Mouse (Mus musculus) heart, embryonic 15.5 days (tissue): Measurements from ENCODE around the gene Gdpd3. TPM values are rescaled to one million over a fixed set of nuclear protein-coding genes. Genes with fewer than 3 reads are reported as not detected.
"Not testable (repeated sequence)": the region's sequence is repeated elsewhere in the genome, so short reads cannot be mapped to it uniquely, and the experiment has no call there.

Experiments used
- ATAC-seq: fragments of 200-750 bp; cut with Nextera tagmentation; replicated peaks from 2 replicates; pipeline ENCODE4 v1.8.0; 2017; ENCODE audit warnings: low read depth, moderate TSS enrichment; ENCODE audit not compliant: insufficient number of reproducible peaks, insufficient read depth, low FRiP score
- H3K27ac ChIP-seq: fragments of 300-500 bp; sonication (generic); 2 replicates; pipeline ENCODE4 v1.5.1; 2015; ENCODE audit warnings: mild to moderate bottlenecking, inconsistent platforms
- H3K27me3 ChIP-seq: fragments of 300-500 bp; sonication (generic); 2 replicates; pipeline ENCODE4 v1.6.1; 2015; ENCODE audit warnings: inconsistent platforms
- H3K36me3 ChIP-seq: fragments of 300-500 bp; sonication (generic); 2 replicates; pipeline ENCODE4 v1.6.1; 2015; ENCODE audit warnings: mild to moderate bottlenecking, inconsistent platforms
- H3K4me1 ChIP-seq: fragments of 300-500 bp; sonication (generic); replicated peaks from 2 replicates; pipeline ENCODE4 v1.6.1; 2015; ENCODE audit warnings: inconsistent platforms
- H3K4me2 ChIP-seq: fragments of 300-500 bp; sonication (generic); 2 replicates; pipeline ENCODE4 v1.6.1; 2015; ENCODE audit warnings: inconsistent platforms, mild to moderate bottlenecking, moderate library complexity
- H3K4me3 ChIP-seq: fragments of 300-500 bp; sonication (generic); 2 replicates; pipeline ENCODE4 v1.5.1; 2015; ENCODE audit warnings: mild to moderate bottlenecking, inconsistent platforms
- H3K9ac ChIP-seq: fragments of 300-500 bp; sonication (generic); 2 replicates; pipeline ENCODE4 v1.6.1; 2015; ENCODE audit warnings: mild to moderate bottlenecking, inconsistent platforms
- H3K9me3 ChIP-seq: fragments of 300-500 bp; sonication (generic); replicated peaks from 2 replicates; pipeline ENCODE4 v1.6.1; 2016; ENCODE audit warnings: inconsistent platforms
- WGBS: fragments of 180-500 bp; shearing (Covaris S2); methylation state at CpG from one replicate; pipeline ENCODE4 v1.1.7; 2015; ENCODE audit warnings: mixed read lengths; 5-methylcytosine and 5-hydroxymethylcytosine counted together
- polyA plus RNA-seq: library from polyadenylated mRNA; unstranded; fragments of >200 nt; fragmentation: Nextera tagmentation; extraction: Ambion mirVana; gene quantifications from 2 replicates; pipeline ENCODE4 v1.2.1, GENCODE M21; 2015

Gene Gdpd3
- polyA plus RNA-seq, 1 experiment from 2014 or later = 1.2 TPM

- WGBS = 75% methylated on average over 3 of the region's 3 CpGs
These were observed 12.0 kb downstream of the Gdpd3 start for GRCm38 (mm10) chr7:126778147-126778546.

DNA sequence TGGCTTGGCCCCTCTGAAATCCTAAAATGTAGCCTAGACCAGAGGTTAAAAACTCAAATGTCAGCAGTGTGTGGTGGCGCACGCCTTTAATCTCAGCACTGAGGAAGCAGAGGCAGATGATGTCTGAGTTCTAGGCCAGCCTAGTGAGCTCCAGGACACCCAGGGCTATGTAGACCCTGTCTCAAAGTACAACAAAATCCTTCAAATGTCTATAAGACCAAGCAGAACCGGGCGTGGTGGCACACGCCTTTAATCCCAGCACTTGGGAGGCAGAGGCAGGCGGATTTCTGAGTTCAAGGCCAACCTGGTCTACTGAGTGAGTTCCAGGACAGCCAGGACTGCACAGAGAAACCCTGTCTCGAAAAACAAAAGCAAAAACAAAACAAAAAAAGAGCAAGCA lies 13.0 kb downstream of the Gdpd3 start:
- H3K36me3 ChIP-seq, H3K4me3 ChIP-seq, H3K27ac ChIP-seq, H3K27me3 ChIP-seq, H3K9ac ChIP-seq, ATAC-seq, H3K4me2 ChIP-seq, H3K9me3 ChIP-seq: not testable (repeated sequence)
- peaks cover 48% of the 10 kb centered on the region for H3K4me1 ChIP-seq
- WGBS = 83% methylated on average over 7 of the region's 7 CpGs

More at GRCm38 (mm10) chr7:126778147-126778546, 12.0 kb downstream of the Gdpd3 start:
- H3K27ac ChIP-seq = no peak overlapping the region
- peaks cover 48% of the 10 kb centered on the region for H3K4me1 ChIP-seq
- H3K9me3 ChIP-seq = no peaks in the 10 kb centered on the region
- no peak for ATAC-seq
- peak overlapping the region; percentile 97; the same call in 1 of the 2 replicates for H3K4me2 ChIP-seq
- no peaks in the 10 kb centered on the region; the same call in 1 of the 2 replicates for H3K36me3 ChIP-seq
- H3K4me3 ChIP-seq = peak overlapping the region; percentile 90
- H3K27me3 ChIP-seq = no peaks in the 10 kb centered on the region
- H3K9ac ChIP-seq = 0 out of 2 replicates have a peak overlapping the region, but pooled peaks have one; percentile 97

DNA sequence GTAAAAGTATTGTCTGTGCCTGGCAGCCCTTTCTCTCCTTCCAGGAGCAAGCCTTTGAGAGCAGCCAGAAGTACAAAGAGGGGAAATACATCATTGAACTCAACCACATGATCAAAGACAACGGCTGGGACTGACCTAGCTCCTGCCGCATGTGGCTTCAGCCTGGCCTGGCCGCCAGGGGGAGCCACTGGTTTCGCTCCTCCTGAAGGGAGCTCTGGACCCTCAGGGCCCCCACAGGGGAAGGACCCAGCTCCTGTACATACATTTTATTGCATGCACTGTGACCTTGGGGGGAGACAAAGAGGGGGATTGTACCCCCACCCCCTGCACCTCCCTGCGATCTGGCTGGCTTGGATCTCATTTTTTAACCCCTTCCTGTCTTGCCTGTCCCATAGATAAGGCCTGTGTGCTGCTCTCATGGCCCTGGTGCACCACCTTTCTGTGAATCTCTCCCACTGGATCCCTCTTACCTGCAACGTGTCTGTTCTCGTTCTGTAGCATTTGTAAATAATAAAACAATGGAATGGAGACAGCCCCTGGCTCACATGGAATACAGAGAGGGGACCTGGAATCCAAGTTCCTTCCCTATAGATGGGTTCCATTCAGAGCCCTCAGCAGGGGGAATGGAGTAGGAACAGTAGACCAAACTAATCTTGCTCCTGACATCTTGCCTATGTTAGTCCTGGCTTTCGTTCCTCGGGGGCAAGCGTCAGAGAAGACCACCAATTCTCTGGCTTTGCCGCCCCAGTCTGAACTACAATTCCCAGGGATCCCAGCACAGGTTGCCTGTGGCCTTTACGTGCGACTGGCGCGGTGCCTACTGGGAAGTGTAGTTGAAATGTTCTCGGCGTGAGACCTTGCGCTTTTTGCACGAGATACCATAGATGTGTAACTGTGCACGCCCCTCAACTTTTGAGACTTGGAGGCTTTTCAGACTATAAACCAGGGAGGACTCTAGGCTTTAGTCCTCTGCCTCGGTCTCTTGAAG lies 14.1 kb downstream of the Gdpd3 start:
- 2% methylated on average over 21 of the region's 21 CpGs for WGBS
- Histone ChIP-seq H3K27ac (peak overlapping the region; percentile 38), H3K9ac (peak overlapping the region; percentile 58), H3K4me1 (peaks cover 48% of the 10 kb centered on the region), H3K4me3 (peak overlapping the region; percentile 52), H3K27me3 (no peaks in the 10 kb centered on the region), H3K4me2 (peak overlapping the region; percentile 91), H3K36me3 (peaks cover 12% of the 10 kb centered on the region), H3K9me3 (no peaks in the 10 kb centered on the region)
- ATAC-seq = peak; percentile 44; the same call in 1 of the 2 replicates

DNA sequence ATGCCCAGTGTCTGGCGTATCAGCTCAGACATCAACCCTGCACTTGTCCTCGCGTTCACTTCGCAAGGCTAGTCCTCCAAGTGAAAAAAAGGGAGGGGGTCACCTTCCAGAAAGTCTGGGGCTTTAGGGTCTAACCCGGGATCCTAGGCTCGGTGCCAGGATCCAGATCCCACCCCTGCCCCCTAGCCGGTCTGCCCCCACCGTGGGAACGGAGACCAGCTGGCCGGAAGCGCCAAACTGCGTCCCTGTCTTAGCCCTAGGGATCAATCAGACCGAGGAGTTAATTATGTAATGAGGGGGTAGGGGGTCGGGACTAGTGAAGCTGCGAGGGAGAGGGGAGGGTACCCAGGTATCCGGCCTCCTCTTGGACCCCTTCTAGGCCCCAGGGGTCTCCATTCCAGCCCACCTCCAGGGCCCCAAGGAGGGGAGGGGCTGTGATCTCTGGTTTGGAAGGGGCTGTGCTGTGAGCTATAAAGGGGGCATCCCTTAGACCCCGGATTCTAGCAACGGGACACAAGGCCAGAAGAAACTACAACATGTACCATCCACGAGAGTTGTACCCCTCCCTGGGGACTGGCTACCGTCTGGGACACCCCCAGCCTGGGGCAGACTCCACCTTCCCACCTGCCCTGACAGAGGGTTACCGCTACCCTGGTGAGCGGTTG lies 15.0 kb downstream of the Gdpd3 start, which contains the start of gene Tbx6:
TSS of gene Tbx6 (plus strand) at position 513 of the 665 bp plus-strand sequence.
- peak within 1 kb of the TSS; percentile 91 for H3K4me2 ChIP-seq
- no peaks in the 10 kb centered on the region for H3K27me3 ChIP-seq
- H3K27ac ChIP-seq = peak within 1 kb of the TSS; percentile 38; the same call in 1 of the 2 replicates
- H3K36me3 ChIP-seq = peaks cover 20% of the 10 kb centered on the region
- H3K9ac ChIP-seq = peak within 1 kb of the TSS; percentile 58
- peaks cover 40% of the 10 kb centered on the region for H3K4me1 ChIP-seq
- no peaks in the 10 kb centered on the region for H3K9me3 ChIP-seq
- ATAC-seq = no peak
- WGBS = 6% methylated on average over 22 of the region's 22 CpGs
- H3K4me3 ChIP-seq = peak within 1 kb of the TSS; percentile 52

DNA sequence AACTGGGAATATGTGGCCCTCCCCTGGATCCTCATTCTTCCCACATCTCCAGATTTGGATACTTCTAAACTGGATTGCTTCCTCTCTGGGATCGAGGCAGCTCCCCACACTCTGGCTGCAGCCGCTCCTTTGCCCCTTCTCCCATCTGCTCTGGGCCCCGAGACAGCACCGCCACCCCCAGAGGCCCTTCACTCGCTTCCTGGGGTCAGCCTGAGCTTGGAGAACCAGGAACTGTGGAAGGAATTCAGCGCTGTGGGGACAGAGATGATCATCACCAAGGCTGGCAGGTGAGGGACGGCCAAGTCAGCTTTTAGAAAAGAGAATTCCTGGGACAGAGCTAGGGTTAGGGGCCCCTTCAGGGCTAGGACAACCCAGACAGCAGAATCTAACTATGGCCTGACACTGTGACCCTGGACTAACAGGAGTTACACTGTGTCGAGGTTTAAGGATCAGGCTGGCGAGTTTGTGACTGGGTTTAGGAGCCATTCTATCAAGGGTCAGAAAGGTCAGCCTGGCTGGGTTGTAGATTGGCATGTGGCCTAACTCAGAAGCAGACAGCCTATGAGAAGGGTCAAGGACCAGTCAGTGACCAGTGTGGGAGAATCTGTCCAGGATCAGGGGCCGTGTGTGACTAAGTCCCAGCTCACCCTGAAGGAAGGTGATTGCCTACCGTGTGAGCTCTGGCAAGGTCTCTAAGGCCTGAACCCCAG lies 15.7 kb downstream of the Gdpd3 start:
- no peak for ATAC-seq
- H3K27me3 ChIP-seq = no peaks in the 10 kb centered on the region
- peak overlapping the region; percentile 52; the same call in 1 of the 2 replicates for H3K4me3 ChIP-seq
- H3K4me1 ChIP-seq = peaks cover 35% of the 10 kb centered on the region
- peak overlapping the region; percentile 91 for H3K4me2 ChIP-seq
- no peak overlapping the region for H3K27ac ChIP-seq
- peaks cover 27% of the 10 kb centered on the region for H3K36me3 ChIP-seq
- no peaks in the 10 kb centered on the region for H3K9me3 ChIP-seq
- 39% methylated on average over 11 of the region's 11 CpGs for WGBS
- H3K9ac ChIP-seq = peak overlapping the region; percentile 58

- Histone ChIP-seq H3K4me3 (no peak overlapping the region), H3K9me3 (no peaks in the 10 kb centered on the region), H3K27ac (no peak overlapping the region), H3K4me2 (no peak overlapping the region), H3K9ac (no peak overlapping the region), H3K36me3 (peaks cover 36% of the 10 kb centered on the region), H3K27me3 (no peaks in the 10 kb centered on the region), H3K4me1 (peaks cover 26% of the 10 kb centered on the region)
- 78% methylated on average over 13 of the region's 13 CpGs for WGBS
- ATAC-seq = no peak
These were observed 16.6 kb downstream of the Gdpd3 start for GRCm38 (mm10) chr7:126782693-126783092.

GRCm38 (mm10) chr7:126784469-126784868 lies 18.3 kb downstream of the Gdpd3 start:
- peaks cover 52% of the 10 kb centered on the region for H3K36me3 ChIP-seq
- no peaks in the 10 kb centered on the region for H3K27me3 ChIP-seq
- H3K9ac ChIP-seq = no peak overlapping the region
- ATAC-seq = no peak
- no peaks in the 10 kb centered on the region for H3K9me3 ChIP-seq
- WGBS = 80% methylated on average over 7 of the region's 7 CpGs
- peaks cover 21% of the 10 kb centered on the region for H3K4me1 ChIP-seq
- H3K4me3 ChIP-seq = no peak overlapping the region
- no peak overlapping the region for H3K27ac ChIP-seq
- H3K4me2 ChIP-seq = no peak overlapping the region

- H3K9me3 ChIP-seq = no peaks in the 10 kb centered on the region
- no peak overlapping the region for H3K4me2 ChIP-seq
- no peak overlapping the region for H3K4me3 ChIP-seq
- peaks cover 15% of the 10 kb centered on the region for H3K4me1 ChIP-seq
- ATAC-seq = no peak
- H3K9ac ChIP-seq = no peak overlapping the region
- no peak overlapping the region for H3K27ac ChIP-seq
- 58% methylated on average over 4 of the region's 4 CpGs for WGBS
- H3K27me3 ChIP-seq = no peaks in the 10 kb centered on the region
- H3K36me3 ChIP-seq = peaks cover 57% of the 10 kb centered on the region
These were observed 18.9 kb downstream of the Gdpd3 start for GRCm38 (mm10) chr7:126785056-126785455.

GRCm38 (mm10) chr7:126786142-126786541 lies 20.0 kb downstream of the Gdpd3 start:
- no peak for ATAC-seq
- H3K27ac ChIP-seq = no peak overlapping the region
- 88% methylated on average over 14 of the region's 14 CpGs for WGBS
- H3K36me3 ChIP-seq = peaks cover 59% of the 10 kb centered on the region
- H3K9me3 ChIP-seq = no peaks in the 10 kb centered on the region
- no peak overlapping the region for H3K4me3 ChIP-seq
- no peak overlapping the region for H3K9ac ChIP-seq
- no peaks in the 10 kb centered on the region for H3K27me3 ChIP-seq
- H3K4me1 ChIP-seq = peaks cover 14% of the 10 kb centered on the region
- no peak overlapping the region for H3K4me2 ChIP-seq

GRCm38 (mm10) chr7:126789141-126789540 lies 23.0 kb downstream of the Gdpd3 start:
- peaks cover 17% of the 10 kb centered on the region for H3K4me1 ChIP-seq
- H3K27ac ChIP-seq = no peak overlapping the region
- no peak overlapping the region for H3K9ac ChIP-seq
- H3K4me3 ChIP-seq = no peak overlapping the region
- H3K27me3 ChIP-seq = no peaks in the 10 kb centered on the region
- no peak for ATAC-seq
- H3K4me2 ChIP-seq = no peak overlapping the region
- 85% methylated on average over 4 of the region's 4 CpGs for whole genome bisulfite sequencing
- no peaks in the 10 kb centered on the region for H3K9me3 ChIP-seq
- peaks cover 59% of the 10 kb centered on the region for H3K36me3 ChIP-seq
